Mouse (Mus musculus): ENCODE measurements at regions not wholly inside any gene's neighbourhood (a gene's known extent, or its start where the extent isn't known, plus 50 kb on each side); places are given as distances from the start of the nearest gene placed in this dataset.
A peak's percentile ranks its signal among the peaks of the same experiment; 100 is the strongest.
"Not testable (repeated sequence)": the region's sequence is repeated elsewhere in the genome, so short reads cannot be mapped to it uniquely, and the experiment has no call there.

DNA sequence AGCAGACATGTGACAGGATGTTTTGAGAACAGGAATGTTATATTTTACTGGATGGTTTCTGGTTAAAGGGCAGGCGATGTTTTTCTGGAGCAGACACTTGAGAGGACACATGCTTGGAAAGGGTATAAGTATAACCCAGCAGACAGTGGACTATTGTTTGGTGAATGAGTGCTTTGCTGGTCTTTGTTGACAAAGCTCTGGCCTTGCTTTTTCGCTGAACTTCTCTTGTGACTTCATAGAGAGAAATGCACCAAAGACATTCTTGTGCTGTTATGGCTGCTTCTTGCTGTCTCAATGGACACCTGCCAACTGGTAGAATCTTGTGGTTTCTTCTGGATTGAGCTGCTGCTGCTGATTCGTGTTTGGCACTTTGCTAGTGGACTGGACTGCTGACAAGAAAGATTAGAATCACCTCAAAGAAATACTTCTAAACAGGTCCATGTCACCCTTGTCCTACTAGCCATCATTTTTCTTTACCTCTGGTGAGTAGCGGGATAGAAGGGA is 612.1 kb downstream of the Cypt12 start:
- H3K4me3 ChIP-seq: no peak overlapping the region
- no peaks in the 10 kb centered on the region for H3K36me3 ChIP-seq
- no peak overlapping the region for H3K4me2 ChIP-seq (replicated peaks)
- H3K9ac ChIP-seq: no peak overlapping the region
- ATAC-seq (ENCODE audit: low FRiP score): no peak
- WGBS: 71% methylated on average over 4 of the region's 4 CpGs
- no peaks in the 10 kb centered on the region for H3K27me3 ChIP-seq
- H3K4me1 ChIP-seq: no peaks in the 10 kb centered on the region
- no peaks in the 10 kb centered on the region for H3K9me3 ChIP-seq (replicated peaks)
- H3K27ac ChIP-seq: no peak overlapping the region

DNA sequence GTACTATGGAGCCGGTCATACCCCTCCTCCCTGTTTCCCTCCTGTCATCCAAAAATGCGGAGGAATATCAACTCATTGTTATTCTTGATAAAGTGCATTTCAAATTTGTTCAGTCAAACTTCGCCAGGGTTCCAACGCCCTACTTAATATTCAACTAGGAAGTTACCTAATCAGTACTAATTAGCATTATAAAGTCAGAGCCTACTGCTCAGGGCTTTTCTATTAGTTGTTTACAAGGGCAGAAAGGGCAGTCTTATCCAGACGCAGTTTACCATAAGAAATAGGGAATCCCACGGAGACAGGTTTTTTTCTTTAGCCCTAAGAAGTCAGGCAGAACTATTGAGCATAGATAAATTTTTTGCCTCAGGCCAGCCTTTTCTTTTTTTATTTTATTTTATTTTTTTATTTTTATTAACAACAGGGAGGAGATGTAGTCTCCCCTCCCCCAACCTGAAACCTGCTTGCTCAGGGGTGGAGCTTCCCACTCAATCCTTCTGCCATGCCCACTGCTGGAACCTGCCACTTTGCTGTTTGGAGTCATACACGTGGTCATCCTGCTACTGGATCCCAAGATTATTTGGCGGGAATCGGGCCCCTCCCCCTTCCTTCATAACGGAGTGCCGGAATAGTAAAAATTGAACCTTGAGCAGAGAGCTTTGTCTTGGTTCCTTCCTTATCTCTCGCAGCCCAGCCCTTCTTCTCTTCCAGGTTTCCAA is 632.9 kb downstream of the Cypt12 start:
- WGBS: 61% methylated on average over 12 of the region's 12 CpGs

DNA sequence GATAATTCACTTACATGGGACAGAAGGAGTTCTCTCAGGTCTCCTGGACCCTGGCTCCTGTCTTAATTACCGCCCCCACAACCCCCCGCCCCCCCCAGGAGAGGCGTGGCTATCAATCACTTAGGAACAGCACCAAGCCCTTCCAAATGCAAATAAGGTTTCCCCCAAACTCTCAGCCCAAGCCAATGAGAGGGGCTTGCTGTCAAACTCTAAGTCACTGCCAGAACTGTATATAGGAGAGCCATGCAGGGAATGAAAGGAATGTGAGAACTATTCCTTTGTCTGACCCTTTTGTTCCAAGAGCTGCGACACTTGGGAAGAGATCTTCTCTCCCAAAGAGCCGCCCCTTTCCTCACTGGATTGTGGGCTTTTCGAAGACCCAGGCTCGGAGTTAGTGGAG is 672.4 kb downstream of the Cypt12 start:
- no peak overlapping the region for H3K27ac ChIP-seq
- ATAC-seq (ENCODE audit: low FRiP score): no peak
- H3K4me1 ChIP-seq: peaks cover 15% of the 10 kb centered on the region
- H3K36me3 ChIP-seq: no peaks in the 10 kb centered on the region
- no peak overlapping the region for H3K4me2 ChIP-seq (replicated peaks)
- H3K27me3 ChIP-seq: no peaks in the 10 kb centered on the region
- H3K4me3 ChIP-seq: no peak overlapping the region
- H3K9me3 ChIP-seq (replicated peaks): no peaks in the 10 kb centered on the region
- WGBS: 16% methylated on average over 7 of the region's 7 CpGs
- no peak overlapping the region for H3K9ac ChIP-seq

More for the DNA sequence above, 632.9 kb downstream of the Cypt12 start:
- not testable (repeated sequence) for H3K4me2 ChIP-seq (replicated peaks); H3K4me3 ChIP-seq; H3K27ac ChIP-seq; ATAC-seq (ENCODE audit: low FRiP score); H3K27me3 ChIP-seq; H3K4me1 ChIP-seq; H3K9ac ChIP-seq; H3K36me3 ChIP-seq; H3K9me3 ChIP-seq (replicated peaks)

DNA sequence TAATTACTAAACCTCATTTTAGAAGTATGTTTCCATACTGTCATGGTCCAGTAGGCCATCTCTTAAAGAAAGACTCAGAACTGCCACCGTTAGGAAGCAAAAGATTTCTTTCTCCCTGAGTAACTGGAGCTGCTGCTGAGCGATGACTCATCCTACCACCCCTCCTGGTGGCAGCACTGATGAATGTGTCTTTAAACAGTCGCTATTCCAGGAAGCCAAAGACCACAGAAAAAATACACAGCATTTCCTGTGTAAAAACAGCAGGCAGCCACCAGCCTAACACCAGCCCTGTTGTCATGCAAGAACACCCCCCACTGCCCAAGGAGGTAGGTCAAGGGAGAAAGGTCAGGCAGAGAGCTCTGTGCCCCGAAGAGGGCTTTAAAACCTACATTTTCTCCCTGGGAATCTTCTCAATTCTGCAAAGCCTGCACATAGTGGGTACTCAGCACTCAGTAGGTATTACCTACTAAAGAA is 675.7 kb downstream of the Cypt12 start:
- Histone ChIP-seq H3K36me3 (no peaks in the 10 kb centered on the region), H3K27ac (peak overlapping the region; percentile 73; the same call in 1 of the 2 replicates)

DNA sequence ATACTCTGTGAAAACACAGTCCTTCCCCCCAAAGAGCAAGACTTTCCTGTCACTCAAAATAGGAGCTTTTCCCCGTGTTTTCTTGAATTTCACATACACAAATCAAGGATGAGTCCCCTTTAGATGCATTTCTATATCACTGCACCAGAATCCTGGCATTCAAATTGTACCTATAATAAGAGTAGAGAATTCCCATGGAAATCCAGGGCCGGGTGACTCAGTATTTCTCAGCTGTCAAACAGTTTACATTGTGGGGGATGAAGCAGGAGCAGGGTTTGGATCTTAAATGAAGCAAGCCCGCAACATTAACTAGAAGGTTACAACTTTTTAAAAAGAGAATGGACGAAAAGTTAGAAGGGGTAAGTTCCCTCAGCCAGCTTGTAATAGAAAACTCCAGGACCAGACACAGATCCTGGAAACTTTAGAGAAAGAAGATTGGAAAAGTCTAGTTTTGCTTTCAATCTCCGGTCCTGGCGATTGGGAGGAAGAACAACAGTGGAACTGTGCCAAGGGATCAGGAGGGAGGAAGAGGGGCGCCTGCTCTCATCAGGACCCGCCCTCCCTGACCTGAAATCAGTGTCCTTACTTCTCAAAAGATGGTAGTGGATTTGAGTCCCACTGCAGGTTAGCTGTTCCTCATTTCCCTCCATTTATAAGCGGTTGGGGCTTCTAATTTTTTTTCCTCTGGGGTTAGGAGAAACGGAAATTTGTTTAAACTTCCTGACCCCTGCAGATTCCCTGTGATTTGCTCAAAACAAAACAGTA is 676.4 kb downstream of the Cypt12 start:
- H3K9me3 ChIP-seq (replicated peaks): no peaks in the 10 kb centered on the region
- 0 out of 2 replicates have a peak, but pooled peaks cover 3% of the 10 kb centered on the region for H3K27me3 ChIP-seq
- no peaks in the 10 kb centered on the region for H3K36me3 ChIP-seq
- ATAC-seq (ENCODE audit: low FRiP score): peak; percentile 38; the same call in 1 of the 2 replicates
- H3K27ac ChIP-seq: peak overlapping the region; percentile 73
- 1% methylated on average over 10 of the region's 10 CpGs for WGBS
- H3K9ac ChIP-seq: no peak overlapping the region
- peaks cover 26% of the 10 kb centered on the region for H3K4me1 ChIP-seq
- H3K4me2 ChIP-seq (replicated peaks): peak overlapping the region; percentile 63
- peak overlapping the region; percentile 36 for H3K4me3 ChIP-seq

More for the DNA sequence above, 675.7 kb downstream of the Cypt12 start:
- H3K4me1 ChIP-seq: peaks cover 26% of the 10 kb centered on the region
- under 1% methylated on average over 4 of the region's 4 CpGs for WGBS
- H3K4me3 ChIP-seq: peak overlapping the region; percentile 9; the same call in 1 of the 2 replicates
- H3K9me3 ChIP-seq (replicated peaks): no peaks in the 10 kb centered on the region
- peak overlapping the region; percentile 63 for H3K4me2 ChIP-seq (replicated peaks)
- H3K9ac ChIP-seq: no peak overlapping the region
- ATAC-seq (ENCODE audit: low FRiP score): peak; percentile 42
- 0 out of 2 replicates have a peak, but pooled peaks cover 3% of the 10 kb centered on the region for H3K27me3 ChIP-seq

DNA sequence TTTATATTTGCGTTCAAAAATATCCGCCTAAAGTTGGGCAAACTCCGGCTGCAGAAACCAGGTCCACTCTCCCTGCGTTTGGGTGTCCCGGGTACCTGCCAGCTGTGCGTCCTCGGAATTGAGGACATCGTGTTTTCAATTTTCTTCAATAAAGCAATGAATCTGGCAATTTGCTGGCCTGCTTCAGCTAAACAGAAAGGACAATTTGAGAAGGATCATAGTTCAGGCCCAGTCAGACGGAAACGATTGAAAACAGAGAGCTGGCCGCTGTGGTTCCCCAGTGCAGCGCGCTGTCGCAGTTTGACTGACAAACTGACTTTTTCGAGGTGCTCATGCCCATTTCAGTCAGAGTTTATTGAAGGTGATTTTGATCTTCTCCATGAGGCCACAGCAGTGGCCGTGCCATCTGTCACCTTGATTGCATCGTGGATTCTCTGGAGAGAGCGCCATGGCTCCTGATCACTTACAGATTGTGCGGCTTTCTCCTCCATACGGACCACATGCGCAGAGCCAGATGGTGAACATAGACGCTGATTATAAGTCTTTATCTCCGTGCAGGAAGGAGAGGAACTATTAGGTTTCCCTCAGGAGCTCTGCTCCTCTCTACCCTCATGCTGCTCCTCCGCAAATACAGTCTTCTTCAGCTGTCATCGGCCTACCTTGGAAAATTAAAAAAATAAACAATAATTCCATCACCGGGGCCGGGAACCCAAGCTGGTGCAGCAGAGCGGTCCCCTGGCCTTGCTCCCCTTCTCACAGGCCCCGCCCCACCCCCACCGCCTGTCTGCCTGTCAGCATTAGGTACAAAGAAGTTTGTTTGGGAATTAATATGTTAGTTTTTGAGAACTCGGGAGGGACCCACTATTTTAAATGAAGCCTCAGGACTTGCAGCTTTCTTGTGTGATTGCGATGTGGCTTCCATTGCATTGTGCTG is 677.5 kb downstream of the Cypt12 start:
- peak overlapping the region; percentile 73 for H3K27ac ChIP-seq
- H3K36me3 ChIP-seq: no peaks in the 10 kb centered on the region
- ATAC-seq (ENCODE audit: low FRiP score): peak; percentile 86
- no peaks in the 10 kb centered on the region for H3K9me3 ChIP-seq (replicated peaks)
- peak overlapping the region; percentile 63 for H3K4me2 ChIP-seq (replicated peaks)
- 1% methylated on average over 32 of the region's 32 CpGs for WGBS
- peaks cover 26% of the 10 kb centered on the region for H3K4me1 ChIP-seq
- H3K27me3 ChIP-seq: 0 out of 2 replicates have a peak, but pooled peaks cover 3% of the 10 kb centered on the region
- peak overlapping the region; percentile 36 for H3K4me3 ChIP-seq
- H3K9ac ChIP-seq: peak overlapping the region; percentile 41; the same call in 1 of the 2 replicates

DNA sequence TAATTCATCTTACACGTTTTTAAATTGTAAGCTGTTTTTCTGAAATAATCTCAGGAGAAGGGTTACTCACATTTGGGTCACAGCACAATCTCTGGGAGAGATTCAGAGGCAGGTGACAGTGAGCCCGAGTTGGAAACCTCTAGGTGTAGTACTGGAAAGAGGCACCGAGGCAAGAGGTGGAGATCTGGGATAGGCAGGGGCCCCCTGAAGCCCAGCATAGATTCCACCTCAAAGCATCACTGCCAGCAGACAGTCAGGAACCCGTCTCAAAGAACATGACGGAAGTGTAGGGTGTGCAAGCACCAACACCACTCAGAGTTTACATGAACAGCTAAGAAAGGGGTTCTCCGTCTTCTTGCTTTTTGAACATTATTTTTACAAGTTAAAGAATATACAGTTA is 678.2 kb downstream of the Cypt12 start:
- no peak for ATAC-seq (ENCODE audit: low FRiP score)
- Histone ChIP-seq H3K27ac (peak overlapping the region; percentile 73), H3K27me3 (0 out of 2 replicates have a peak, but pooled peaks cover 3% of the 10 kb centered on the region), H3K9me3 (replicated peaks) (no peaks in the 10 kb centered on the region), H3K4me2 (replicated peaks) (peak overlapping the region; percentile 63), H3K9ac (no peak overlapping the region), H3K4me1 (peaks cover 26% of the 10 kb centered on the region), H3K4me3 (no peak overlapping the region), H3K36me3 (no peaks in the 10 kb centered on the region)
- 32% methylated on average over 6 of the region's 6 CpGs for WGBS

DNA sequence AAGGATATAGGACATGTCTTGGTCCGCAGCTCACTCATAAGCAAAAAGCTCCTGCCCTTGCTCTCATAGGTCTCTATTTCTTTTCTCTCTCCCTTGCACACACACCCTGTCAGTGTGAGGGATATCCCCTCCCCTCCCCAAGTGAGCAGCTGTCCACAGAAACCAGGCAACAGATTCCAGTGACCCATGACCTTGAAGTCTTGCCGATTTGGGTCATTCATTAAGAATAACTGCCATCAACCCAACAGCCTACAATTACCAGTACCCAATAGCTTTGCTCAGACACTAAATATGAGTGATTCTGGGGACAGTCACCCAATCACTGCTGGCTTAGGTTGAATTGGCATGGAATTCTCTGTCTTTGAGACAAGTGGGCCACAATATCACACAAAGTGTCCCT is 678.6 kb downstream of the Cypt12 start:
- WGBS: 45% methylated on average over 2 of the region's 2 CpGs
- Histone ChIP-seq H3K4me1 (peaks cover 26% of the 10 kb centered on the region), H3K27ac (no peak overlapping the region)

DNA sequence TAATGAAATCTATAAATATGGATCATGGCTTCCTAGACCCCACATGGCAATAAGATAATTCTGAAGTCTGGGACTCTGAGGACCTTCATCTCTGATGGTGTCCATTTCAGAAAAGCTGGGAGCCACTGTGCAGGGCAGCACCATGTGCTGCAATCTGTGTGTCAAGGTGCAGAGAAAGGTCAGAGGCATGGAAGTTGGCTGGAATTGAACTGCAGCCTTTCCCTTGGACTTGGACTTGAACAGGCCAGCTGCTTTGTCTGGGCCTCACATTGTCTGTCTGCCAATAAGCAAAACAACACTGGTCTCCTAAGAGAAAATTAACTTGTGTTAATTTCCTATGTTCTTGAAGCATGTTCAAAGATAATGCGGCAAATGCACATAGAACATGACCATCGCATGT is 681.0 kb downstream of the Cypt12 start:
- 94% methylated on average over 2 of the region's 2 CpGs for WGBS
- Histone ChIP-seq H3K27me3 (0 out of 2 replicates have a peak, but pooled peaks cover 3% of the 10 kb centered on the region), H3K27ac (no peak overlapping the region), H3K9me3 (replicated peaks) (no peaks in the 10 kb centered on the region), H3K36me3 (no peaks in the 10 kb centered on the region), H3K9ac (no peak overlapping the region), H3K4me2 (replicated peaks) (no peak overlapping the region), H3K4me1 (peaks cover 18% of the 10 kb centered on the region; the same call in 1 of the 2 replicates), H3K4me3 (no peak overlapping the region)
- ATAC-seq (ENCODE audit: low FRiP score): no peak

More for the DNA sequence above, 678.6 kb downstream of the Cypt12 start:
- Histone ChIP-seq H3K36me3 (no peaks in the 10 kb centered on the region), H3K4me2 (replicated peaks) (no peak overlapping the region), H3K9ac (no peak overlapping the region), H3K27me3 (0 out of 2 replicates have a peak, but pooled peaks cover 3% of the 10 kb centered on the region), H3K4me3 (no peak overlapping the region), H3K9me3 (replicated peaks) (no peaks in the 10 kb centered on the region)
- no peak for ATAC-seq (ENCODE audit: low FRiP score)

DNA sequence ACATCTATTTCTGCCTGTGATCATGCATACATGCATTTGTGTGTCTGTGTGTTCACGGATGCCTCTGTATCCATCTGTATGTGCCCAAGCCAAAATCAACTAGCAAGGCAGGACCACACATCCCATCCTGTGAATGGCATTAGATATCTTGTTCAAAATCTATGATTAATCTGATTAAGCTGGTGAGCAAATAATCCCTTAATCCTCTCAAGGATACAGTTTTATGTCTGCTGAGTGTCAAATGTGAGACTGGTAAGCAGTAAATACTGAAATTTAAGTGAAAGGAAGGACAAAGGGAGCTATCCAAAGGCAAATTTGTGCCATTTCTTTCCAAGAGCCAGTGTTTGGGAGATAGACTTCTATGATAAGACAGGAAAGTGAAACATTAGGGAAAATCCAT is 683.4 kb downstream of the Cypt12 start:
- Histone ChIP-seq H3K9ac (no peak overlapping the region), H3K4me1 (0 out of 2 replicates have a peak, but pooled peaks cover 2% of the 10 kb centered on the region), H3K36me3 (no peaks in the 10 kb centered on the region), H3K4me2 (replicated peaks) (no peak overlapping the region), H3K27me3 (0 out of 2 replicates have a peak, but pooled peaks cover 3% of the 10 kb centered on the region), H3K27ac (no peak overlapping the region), H3K4me3 (no peak overlapping the region), H3K9me3 (replicated peaks) (no peaks in the 10 kb centered on the region)
- no peak for ATAC-seq (ENCODE audit: low FRiP score)
- 92% methylated on average over 1 of the region's 1 CpGs for WGBS

DNA sequence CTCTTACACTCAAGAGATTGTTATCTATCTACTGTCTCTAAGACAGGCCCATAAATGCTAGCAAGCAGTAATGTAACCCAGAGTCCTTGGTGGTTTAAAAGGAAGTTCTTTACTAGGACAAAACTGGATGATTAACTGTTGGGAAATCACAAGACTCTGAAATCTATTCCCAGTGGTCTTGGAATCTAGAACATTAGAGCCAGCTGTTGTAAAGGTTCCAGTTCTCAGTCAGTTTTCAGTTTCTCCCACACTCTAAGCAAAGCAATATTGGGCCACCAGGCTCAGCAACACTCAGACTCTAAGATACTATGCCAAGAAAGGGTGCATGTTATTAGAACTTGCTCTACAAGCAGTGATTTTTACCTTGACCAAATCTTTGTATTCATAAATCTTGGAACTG is 686.6 kb downstream of the Cypt12 start:
- Histone ChIP-seq H3K4me2 (replicated peaks) (no peak overlapping the region), H3K36me3 (no peaks in the 10 kb centered on the region), H3K4me3 (no peak overlapping the region), H3K27me3 (no peaks in the 10 kb centered on the region), H3K9me3 (replicated peaks) (no peaks in the 10 kb centered on the region), H3K4me1 (no peaks in the 10 kb centered on the region), H3K9ac (no peak overlapping the region), H3K27ac (no peak overlapping the region)
- ATAC-seq (ENCODE audit: low FRiP score): no peak

Data from hindbrain, embryonic 12.5 days (tissue).